Mouse (Mus musculus) embryonic facial prominence, embryonic 13.5 days (tissue): Measurements from ENCODE around the gene Ptger3. TPM values are rescaled to one million over a fixed set of nuclear protein-coding genes. Genes with fewer than 3 reads are reported as not detected.
A peak's percentile ranks its signal among the peaks of the same experiment; 100 is the strongest.

ENCODE experiments used
- ATAC-seq: fragments of 200-750 bp; cut with Nextera tagmentation; 2 replicates; pipeline ENCODE4 v1.8.0; 2017; ENCODE audit warnings: low read depth; ENCODE audit not compliant: insufficient number of reproducible peaks, insufficient read depth, low FRiP score, low TSS enrichment
- H3K27ac ChIP-seq: fragments of 300-500 bp; sonication (generic); 2 replicates; pipeline ENCODE4 v1.5.1; 2015; ENCODE audit warnings: moderate library complexity, mild to moderate bottlenecking, inconsistent platforms
- H3K27me3 ChIP-seq: fragments of 300-500 bp; sonication (generic); 2 replicates; pipeline ENCODE4 v1.6.1; 2015; ENCODE audit warnings: mild to moderate bottlenecking, inconsistent platforms
- H3K36me3 ChIP-seq: fragments of 300-500 bp; sonication (generic); 2 replicates; pipeline ENCODE4 v1.6.1; 2015; ENCODE audit warnings: mild to moderate bottlenecking, inconsistent platforms
- H3K4me1 ChIP-seq: fragments of 300-500 bp; sonication (generic); 2 replicates; pipeline ENCODE4 v1.6.1; 2015; ENCODE audit warnings: inconsistent platforms
- H3K4me2 ChIP-seq: fragments of 300-500 bp; sonication (generic); 2 replicates; pipeline ENCODE4 v1.6.1; 2015; ENCODE audit warnings: moderate library complexity, mild to moderate bottlenecking, inconsistent platforms
- H3K4me3 ChIP-seq: fragments of 300-500 bp; sonication (generic); 2 replicates; pipeline ENCODE4 v1.5.1; 2015; ENCODE audit warnings: mild to moderate bottlenecking, inconsistent platforms
- H3K9ac ChIP-seq: fragments of 300-500 bp; sonication (generic); 2 replicates; pipeline ENCODE4 v1.6.1; 2015; ENCODE audit warnings: mild to moderate bottlenecking, inconsistent platforms
- H3K9me3 ChIP-seq: fragments of 300-500 bp; sonication (generic); 2 replicates; pipeline ENCODE4 v1.6.1; 2016; ENCODE audit warnings: inconsistent platforms
- WGBS: fragments of 180-500 bp; shearing (Covaris S2); methylation state at CpG from one replicate; pipeline ENCODE4 v1.1.7; 2015; ENCODE audit warnings: mixed read lengths; 5-methylcytosine and 5-hydroxymethylcytosine counted together
- polyA plus RNA-seq: library from polyadenylated mRNA; unstranded; fragments of >200 nt; fragmentation: Nextera tagmentation; extraction: Ambion mirVana; gene quantifications from 2 replicates; pipeline ENCODE4 v1.2.1, GENCODE M21; 2015

Gene Ptger3
- polyA plus RNA-seq, 1 experiment from 2014 or later, result 6.6 TPM

- H3K9me3 ChIP-seq, result no peaks in the 10 kb centered on the region
- H3K4me3 ChIP-seq, result peak overlapping the region; percentile 57
- H3K27ac ChIP-seq, result no peak overlapping the region
- H3K36me3 ChIP-seq, result no peaks in the 10 kb centered on the region
- H3K9ac ChIP-seq, result peak overlapping the region; percentile 67
- peak overlapping the region; percentile 99 for H3K4me2 ChIP-seq
- 0 out of 2 replicates have a peak, but pooled peaks have one; percentile 27 for ATAC-seq
- peaks cover 16% of the 10 kb centered on the region for H3K4me1 ChIP-seq
- 2% methylated on average over 34 of the region's 34 CpGs for WGBS
- H3K27me3 ChIP-seq, result peaks cover 46% of the 10 kb centered on the region
These were observed 957 bp downstream of the Ptger3 start for GRCm38 (mm10) chr3:157567566-157568132.

GRCm38 (mm10) chr3:157572011-157572410, 5.3 kb downstream of the Ptger3 start:
- Histone ChIP-seq H3K36me3 (no peaks in the 10 kb centered on the region), H3K9ac (no peak overlapping the region), H3K27me3 (peaks cover 33% of the 10 kb centered on the region), H3K4me1 (peaks cover 10% of the 10 kb centered on the region), H3K4me2 (no peak overlapping the region), H3K4me3 (no peak overlapping the region), H3K27ac (no peak overlapping the region), H3K9me3 (no peaks in the 10 kb centered on the region)
- 76% methylated on average over 6 of the region's 6 CpGs for WGBS
- no peak for ATAC-seq

- no peak overlapping the region for H3K4me3 ChIP-seq
- H3K4me2 ChIP-seq, result no peak overlapping the region
- no peaks in the 10 kb centered on the region for H3K9me3 ChIP-seq
- H3K4me1 ChIP-seq, result peaks cover 4% of the 10 kb centered on the region; the same call in 1 of the 2 replicates
- H3K9ac ChIP-seq, result no peak overlapping the region
- no peak for ATAC-seq
- no peak overlapping the region for H3K27ac ChIP-seq
- H3K36me3 ChIP-seq, result no peaks in the 10 kb centered on the region
- 69% methylated on average over 9 of the region's 9 CpGs for WGBS
- no peaks in the 10 kb centered on the region for H3K27me3 ChIP-seq
These were observed 9.0 kb downstream of the Ptger3 start for GRCm38 (mm10) chr3:157575441-157576342.

- peaks cover 8% of the 10 kb centered on the region for H3K4me1 ChIP-seq
- no peak for ATAC-seq
- no peak overlapping the region for H3K4me3 ChIP-seq
- WGBS, result 63% methylated on average over 1 of the region's 1 CpGs
- no peak overlapping the region for H3K4me2 ChIP-seq
- H3K9me3 ChIP-seq, result no peaks in the 10 kb centered on the region
- no peak overlapping the region for H3K9ac ChIP-seq
- H3K36me3 ChIP-seq, result no peaks in the 10 kb centered on the region
- no peaks in the 10 kb centered on the region for H3K27me3 ChIP-seq
- H3K27ac ChIP-seq, result no peak overlapping the region
These were observed 9.6 kb downstream of the Ptger3 start for GRCm38 (mm10) chr3:157576343-157576722.

GRCm38 (mm10) chr3:157576862-157577261, 10.2 kb downstream of the Ptger3 start:
- Histone ChIP-seq H3K36me3 (no peaks in the 10 kb centered on the region), H3K9me3 (no peaks in the 10 kb centered on the region), H3K27ac (no peak overlapping the region), H3K4me1 (peaks cover 11% of the 10 kb centered on the region), H3K27me3 (no peaks in the 10 kb centered on the region), H3K9ac (no peak overlapping the region), H3K4me2 (no peak overlapping the region), H3K4me3 (no peak overlapping the region)
- WGBS, result 83% methylated on average over 1 of the region's 1 CpGs
- ATAC-seq, result no peak

- 89% methylated on average over 5 of the region's 5 CpGs for WGBS
- Histone ChIP-seq H3K4me1 (peaks cover 19% of the 10 kb centered on the region), H3K27ac (no peak overlapping the region), H3K4me2 (no peak overlapping the region), H3K27me3 (no peaks in the 10 kb centered on the region), H3K9me3 (no peaks in the 10 kb centered on the region), H3K36me3 (no peaks in the 10 kb centered on the region), H3K4me3 (no peak overlapping the region), H3K9ac (no peak overlapping the region)
- no peak for ATAC-seq
These were observed 11.9 kb downstream of the Ptger3 start for GRCm38 (mm10) chr3:157578469-157579170.

- Histone ChIP-seq H3K4me1 (peaks cover 19% of the 10 kb centered on the region), H3K36me3 (no peaks in the 10 kb centered on the region), H3K4me2 (no peak overlapping the region), H3K4me3 (no peak overlapping the region), H3K9me3 (no peaks in the 10 kb centered on the region), H3K9ac (no peak overlapping the region), H3K27ac (no peak overlapping the region), H3K27me3 (no peaks in the 10 kb centered on the region)
- ATAC-seq, result no peak
- 65% methylated on average over 2 of the region's 2 CpGs for WGBS
These were observed 12.7 kb downstream of the Ptger3 start for GRCm38 (mm10) chr3:157579376-157579775.

GRCm38 (mm10) chr3:157580299-157580698, 13.6 kb downstream of the Ptger3 start:
- WGBS, result 64% methylated on average over 4 of the region's 4 CpGs
- H3K9ac ChIP-seq, result no peak overlapping the region
- H3K27me3 ChIP-seq, result no peaks in the 10 kb centered on the region
- peaks cover 19% of the 10 kb centered on the region for H3K4me1 ChIP-seq
- no peak overlapping the region for H3K27ac ChIP-seq
- no peak overlapping the region for H3K4me3 ChIP-seq
- ATAC-seq, result no peak
- no peaks in the 10 kb centered on the region for H3K36me3 ChIP-seq
- H3K9me3 ChIP-seq, result no peaks in the 10 kb centered on the region
- H3K4me2 ChIP-seq, result no peak overlapping the region

- 28% methylated on average over 2 of the region's 2 CpGs for WGBS
- Histone ChIP-seq H3K27me3 (no peaks in the 10 kb centered on the region), H3K4me1 (peaks cover 19% of the 10 kb centered on the region), H3K27ac (no peak overlapping the region), H3K9me3 (no peaks in the 10 kb centered on the region), H3K9ac (no peak overlapping the region), H3K4me2 (no peak overlapping the region), H3K36me3 (no peaks in the 10 kb centered on the region), H3K4me3 (no peak overlapping the region)
- ATAC-seq, result no peak
These were observed 15.1 kb downstream of the Ptger3 start for GRCm38 (mm10) chr3:157581755-157582154.

- WGBS, result 25% methylated on average over 5 of the region's 5 CpGs
- H3K9ac ChIP-seq, result no peak overlapping the region
- H3K4me2 ChIP-seq, result 0 out of 2 replicates have a peak overlapping the region, but pooled peaks have one; percentile 9
- peaks cover 19% of the 10 kb centered on the region for H3K4me1 ChIP-seq
- H3K9me3 ChIP-seq, result no peaks in the 10 kb centered on the region
- peak overlapping the region; percentile 66 for H3K27ac ChIP-seq
- no peak overlapping the region for H3K4me3 ChIP-seq
- H3K27me3 ChIP-seq, result no peaks in the 10 kb centered on the region
- no peak for ATAC-seq
- H3K36me3 ChIP-seq, result no peaks in the 10 kb centered on the region
These were observed 16.1 kb downstream of the Ptger3 start for GRCm38 (mm10) chr3:157582626-157583405.

- H3K4me1 ChIP-seq, result no peaks in the 10 kb centered on the region
- H3K27me3 ChIP-seq, result no peaks in the 10 kb centered on the region
- 0 out of 2 replicates have a peak overlapping the region, but pooled peaks have one; percentile 11 for H3K9ac ChIP-seq
- ATAC-seq, result no peak
- 70% methylated on average over 7 of the region's 7 CpGs for WGBS
- no peaks in the 10 kb centered on the region for H3K36me3 ChIP-seq
- no peak overlapping the region for H3K4me2 ChIP-seq
- H3K9me3 ChIP-seq, result no peaks in the 10 kb centered on the region
- no peak overlapping the region for H3K4me3 ChIP-seq
- no peak overlapping the region for H3K27ac ChIP-seq
These were observed 31.2 kb downstream of the Ptger3 start for GRCm38 (mm10) chr3:157597837-157598379.
